Mouse (Mus musculus) left cerebral cortex, postnatal 25 days (tissue): Measurements from ENCODE around the gene Stk19. TPM values are rescaled to one million over a fixed set of nuclear protein-coding genes. Genes with fewer than 3 reads are reported as not detected.
"Not testable (repeated sequence)": the region's sequence is repeated elsewhere in the genome, so short reads cannot be mapped to it uniquely, and the experiment has no call there.

Experiments used
- DNase-seq, 2 experiments: peaks; one replicate each; pipeline ENCODE4 v3.0.0; 2022; ENCODE audit warnings: low spot score in 2 of 2, mixed read lengths in 1 of 2
- intact Hi-C: fragments of 180-260 bp; cut with DNase I; formaldehyde crosslinking; loops from one replicate; pipeline ENCODE4 v1.15.1; 2025
- total RNA-seq, 2 experiments: library from RNA; stranded (reverse); gene quantifications; 2 replicates each; pipeline ENCODE4 v1.2.3; 2021

The Stk19 gene
- total RNA-seq, 2 experiments from 2014 or later = 52.2 to 57.6 TPM

DNA sequence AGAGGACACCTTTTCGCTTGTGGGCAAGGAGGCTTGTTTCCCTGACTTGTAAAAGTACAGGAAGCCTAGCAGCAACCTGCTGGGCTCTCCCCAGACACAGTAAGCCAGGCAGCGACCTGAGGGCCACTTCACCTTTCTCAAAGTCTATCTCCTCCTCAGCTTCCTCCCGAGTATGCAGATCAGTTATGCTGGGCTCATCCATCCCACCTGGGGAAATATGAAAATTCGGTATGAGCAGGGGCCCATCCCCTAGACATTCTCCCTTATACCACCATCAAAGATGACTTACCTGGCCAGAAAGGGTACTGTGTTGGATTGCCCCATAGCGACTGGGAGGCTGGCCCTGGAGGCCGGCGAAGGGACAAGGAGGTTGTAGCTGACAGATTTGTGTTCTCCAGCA lies 10.9 kb upstream of the Stk19 start:
- no peak for DNase-seq
- intact Hi-C loops = no loop called here

DNA sequence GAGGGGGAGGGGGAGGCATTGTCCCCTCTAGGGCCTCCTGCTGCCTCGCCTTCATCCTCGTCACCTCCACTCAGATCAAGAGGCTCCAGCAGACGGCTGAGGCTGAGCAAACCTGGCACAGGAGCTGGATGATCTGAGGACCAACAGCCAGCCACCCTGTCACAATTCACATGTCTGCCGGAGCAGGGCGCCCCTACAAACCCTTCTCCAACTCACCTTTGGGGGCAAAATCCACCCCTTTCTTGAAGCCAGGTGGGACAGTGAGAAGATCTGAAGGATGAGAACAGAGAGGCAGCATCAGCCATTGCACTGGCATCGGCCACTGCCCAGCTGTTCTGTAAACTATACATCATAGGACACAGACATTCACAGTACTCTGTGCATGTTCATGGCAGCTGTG lies 10.4 kb upstream of the Stk19 start:
- intact Hi-C loops = no loop called here
- DNase-seq = no peak

DNA sequence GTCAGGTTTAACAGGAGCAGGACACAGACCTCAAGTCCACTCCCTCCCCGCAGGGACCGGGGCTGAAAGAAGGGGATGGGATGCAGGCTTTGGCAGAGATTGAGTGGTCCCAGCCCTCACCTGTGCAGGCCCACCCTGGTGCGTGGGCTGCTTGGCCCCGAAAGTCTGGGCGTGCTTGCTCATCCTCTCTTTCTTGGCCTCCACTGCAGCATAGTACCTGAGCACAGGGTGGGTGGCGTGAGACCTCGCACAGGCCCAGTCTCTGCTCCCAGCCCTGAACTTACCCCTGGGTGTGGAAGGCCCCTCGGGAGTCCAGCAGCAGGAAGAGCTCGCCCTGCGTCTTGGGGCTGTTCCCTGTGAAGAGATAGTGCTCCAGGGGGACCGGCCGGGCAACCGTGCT lies 8.1 kb upstream of the Stk19 start:
- no peak for DNase-seq
- intact Hi-C loops = no loop called here

DNA sequence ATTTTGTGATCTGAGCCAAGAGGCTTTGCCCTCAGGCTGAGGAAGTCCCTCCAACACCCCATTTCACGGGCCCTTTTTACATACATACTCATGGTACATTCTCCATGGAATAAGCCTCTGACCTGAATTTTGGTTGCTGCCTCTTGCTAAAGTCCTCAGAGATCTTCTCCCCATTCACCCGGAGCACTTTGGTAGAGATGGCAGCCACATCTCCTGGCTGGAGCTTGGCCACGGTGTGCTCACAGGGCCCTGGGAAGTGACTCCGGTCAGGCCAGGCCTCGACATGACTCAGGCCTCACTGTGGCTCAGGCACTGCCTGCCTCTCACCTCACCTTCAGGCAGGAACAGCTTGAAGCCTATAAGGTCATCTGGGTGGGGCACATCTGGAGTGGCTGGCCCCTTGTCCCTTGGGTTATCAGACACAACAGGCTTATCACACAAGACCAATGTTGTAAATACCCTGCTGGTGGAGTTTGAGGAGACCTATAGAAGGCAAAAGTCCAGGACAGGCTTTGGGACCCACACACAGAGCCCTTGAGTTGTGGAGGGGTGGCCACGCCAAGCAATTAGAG lies 4.1 kb upstream of the Stk19 start:
- intact Hi-C loops = no loop called here

DNA sequence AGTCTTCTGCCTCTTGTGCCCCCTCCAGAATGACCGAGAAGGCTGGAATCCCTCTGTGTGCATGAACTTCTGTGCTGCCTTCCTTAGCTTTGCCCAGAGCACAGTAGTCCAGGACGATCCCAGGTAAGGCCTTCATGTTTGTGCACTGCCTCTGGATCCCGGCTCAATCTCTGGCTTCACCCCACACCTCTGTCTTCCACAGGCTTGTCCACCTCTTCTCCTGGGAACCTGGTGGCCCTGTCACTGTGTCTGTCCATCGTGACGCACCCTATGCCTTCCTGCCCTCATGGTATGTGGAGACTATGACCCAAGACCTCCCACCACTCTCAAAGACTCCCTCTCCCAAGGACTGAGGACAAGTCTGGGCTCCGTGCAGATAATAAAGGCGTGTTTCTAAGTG lies 2.0 kb upstream of the Stk19 start:
- no peak for DNase-seq
- intact Hi-C loops = no loop called here

More for the DNA sequence above, 4.1 kb upstream of the Stk19 start:
- no peak for DNase-seq

DNA sequence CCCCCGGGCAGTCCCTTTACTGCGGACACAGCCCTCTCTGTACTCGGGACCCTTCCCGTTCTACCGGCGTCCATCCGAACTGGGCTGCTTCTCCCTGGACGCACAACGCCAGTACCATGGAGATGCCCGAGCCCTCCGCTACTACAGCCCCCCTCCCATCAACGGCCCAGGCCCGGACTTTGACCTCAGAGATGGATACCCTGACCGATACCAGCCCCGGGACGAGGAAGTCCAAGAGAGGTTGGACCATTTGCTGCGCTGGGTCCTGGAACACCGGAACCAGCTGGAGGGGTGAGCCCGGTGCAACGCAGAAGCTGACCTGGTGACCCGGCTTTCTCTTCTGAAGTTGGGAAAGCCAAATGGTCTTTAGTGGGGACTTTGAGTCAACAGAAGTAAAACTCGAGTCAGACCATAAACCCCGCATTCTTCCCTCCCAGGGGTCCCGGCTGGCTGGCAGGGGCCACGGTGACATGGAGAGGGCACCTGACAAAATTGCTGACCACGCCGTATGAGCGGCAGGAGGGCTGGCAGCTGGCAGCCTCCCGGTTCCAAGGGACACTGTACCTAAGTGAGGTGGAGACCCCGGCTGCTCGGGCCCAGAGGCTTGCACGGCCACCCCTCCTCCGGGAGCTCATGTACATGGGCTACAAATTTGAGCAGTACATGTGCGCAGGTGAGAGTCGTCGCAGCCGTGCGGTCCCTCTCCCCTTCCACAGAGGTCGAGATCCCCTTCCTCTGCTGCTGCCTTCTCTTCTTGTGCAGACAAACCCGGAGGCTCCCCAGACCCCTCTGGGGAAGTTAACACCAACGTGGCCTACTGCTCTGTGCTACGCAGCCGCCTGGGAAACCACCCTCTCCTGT lies 949 bp upstream of the Stk19 start:
- DNase-seq = no peak
- intact Hi-C loops = no loop called here

DNA sequence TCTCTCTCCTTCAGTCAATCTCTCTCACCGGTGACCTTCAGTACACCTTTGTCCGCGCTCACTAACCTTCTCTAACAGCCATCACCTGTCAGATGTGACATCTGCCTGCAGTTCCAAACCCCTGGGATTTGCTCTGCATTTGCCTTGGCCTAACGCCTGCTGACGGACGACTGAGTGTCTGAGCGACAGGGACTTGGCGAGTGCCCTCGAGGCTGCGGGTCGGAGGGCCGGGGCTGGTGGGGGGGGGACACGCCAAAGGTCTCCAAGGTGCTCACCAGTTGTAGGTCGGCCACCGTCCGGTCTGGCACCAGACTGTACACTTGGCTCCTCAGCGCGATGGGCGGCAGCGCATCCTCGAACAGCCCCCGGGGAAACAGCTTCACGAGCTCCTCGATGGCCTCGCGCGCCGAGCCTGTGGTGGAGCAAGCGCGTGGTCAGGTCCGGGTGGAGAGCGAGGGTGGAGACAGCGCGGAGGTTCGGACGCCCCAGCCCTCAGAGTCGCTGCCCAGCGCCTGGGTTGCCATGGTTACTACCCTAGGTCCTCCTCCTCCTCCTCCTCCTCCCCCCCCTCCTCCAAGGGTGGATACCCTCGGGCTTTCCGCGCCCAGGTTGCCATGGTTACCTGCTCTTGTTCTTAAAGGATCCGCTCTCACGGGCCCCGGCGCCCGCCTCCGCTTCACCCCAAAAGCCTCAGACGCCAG lies 440 bp downstream of the Stk19 start:
- intact Hi-C loops = loop anchor here (1.0 kb wide), 1 partner anchor 14 kb away; the partner anchor contains the start of genes Nelfe and Skiv2l
- DNase-seq = no peak

DNA sequence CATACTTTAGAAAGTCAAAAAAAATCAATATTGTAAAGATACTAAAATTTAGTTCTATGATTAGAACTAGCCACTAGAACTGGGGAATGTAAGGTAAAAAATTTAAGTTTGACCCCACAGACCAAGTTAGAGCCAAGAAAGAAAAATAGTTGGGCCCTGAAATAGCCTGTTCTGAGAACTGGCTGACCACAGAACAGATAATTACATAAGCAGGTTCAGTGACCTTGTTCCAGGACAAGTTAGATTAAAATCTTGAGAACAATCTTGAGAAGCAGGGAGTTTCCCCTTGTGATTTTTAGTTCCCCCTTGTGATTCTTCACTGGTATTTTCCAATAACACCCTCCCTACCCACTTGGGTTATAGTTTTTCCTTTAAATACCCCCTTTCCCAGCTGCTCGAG lies 6.0 kb downstream of the Stk19 start:
- DNase-seq, intact Hi-C loops: not testable (repeated sequence)

DNA sequence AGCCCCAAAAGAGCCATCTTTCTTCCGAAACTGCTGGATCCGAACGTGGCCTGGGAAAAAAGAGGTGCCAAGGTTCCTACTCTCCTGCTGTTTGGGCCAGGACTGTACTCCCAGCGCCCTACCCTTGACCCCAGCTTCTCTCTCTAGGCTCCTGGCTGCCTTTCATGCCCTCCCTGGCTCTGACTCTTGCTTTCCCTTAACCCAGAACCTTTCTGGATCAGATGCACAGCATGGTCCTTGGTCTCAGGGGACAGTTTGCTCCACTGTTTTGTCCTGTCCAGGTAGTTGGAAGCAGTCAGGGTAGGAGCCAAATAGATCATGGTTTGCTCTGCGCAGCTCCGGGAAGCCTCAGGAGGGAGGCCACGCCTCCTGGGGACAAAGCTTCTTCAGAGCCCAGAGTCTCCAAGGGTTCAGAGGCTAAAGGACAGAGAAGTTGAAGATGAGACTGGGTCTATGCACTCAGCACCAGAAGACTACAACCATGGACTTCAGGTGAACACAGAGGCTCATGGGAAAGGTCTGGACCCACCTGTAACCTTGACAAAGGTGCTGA lies 21.9 kb downstream of the Stk19 start:
- no peak for DNase-seq
- intact Hi-C loops = loop anchor here (5.0 kb wide), 1 partner anchor 163 kb away; no protein-coding TSS in a partner anchor

DNA sequence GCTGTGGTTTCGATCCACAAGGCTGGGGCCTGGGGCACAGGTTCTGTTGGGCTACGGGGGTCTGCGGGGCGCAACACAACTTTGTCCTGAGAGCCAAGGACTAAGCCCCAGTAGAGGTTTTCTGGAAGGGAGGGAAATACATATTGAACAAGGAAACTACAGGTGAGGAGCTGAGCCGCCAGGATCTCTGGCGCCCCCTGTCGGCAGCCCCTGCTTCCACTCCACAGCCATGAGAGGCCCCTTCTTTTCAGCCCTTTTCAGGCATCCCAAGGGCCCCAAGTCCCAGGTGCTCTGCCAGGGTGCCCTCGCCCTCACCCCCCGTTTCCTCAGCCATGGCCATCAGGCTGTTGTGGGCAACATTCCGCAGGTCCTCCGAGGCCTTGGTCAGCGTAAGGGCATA lies 23.0 kb downstream of the Stk19 start:
- peak in 1 of 2 experiments; percentile 22 for DNase-seq
- intact Hi-C loops = loop anchor here (5.0 kb wide), 1 partner anchor 161 kb away; no protein-coding TSS in a partner anchor

DNA sequence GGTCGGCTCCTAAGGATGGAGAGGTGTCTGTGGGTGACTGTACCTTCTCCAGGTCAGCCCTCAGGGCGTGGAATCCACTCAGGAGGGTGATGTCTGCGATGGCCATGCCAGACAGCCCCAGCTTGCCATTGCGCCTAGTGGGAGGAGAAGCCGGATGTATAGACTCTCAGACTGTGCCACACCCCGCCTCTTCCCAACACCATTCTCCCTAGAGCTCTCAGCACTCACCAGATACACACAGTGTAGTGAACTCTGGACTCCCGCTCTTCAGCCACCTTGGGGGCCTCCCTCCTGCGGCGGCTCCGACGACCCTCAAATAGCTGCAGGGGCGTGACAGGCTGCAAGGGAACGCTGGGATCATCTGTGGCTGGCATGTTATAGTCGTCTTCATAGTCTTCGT lies 25.5 kb downstream of the Stk19 start:
- intact Hi-C loops = loop anchor here (5.0 kb wide), 1 partner anchor 159 kb away; no protein-coding TSS in a partner anchor
- DNase-seq = no peak

DNA sequence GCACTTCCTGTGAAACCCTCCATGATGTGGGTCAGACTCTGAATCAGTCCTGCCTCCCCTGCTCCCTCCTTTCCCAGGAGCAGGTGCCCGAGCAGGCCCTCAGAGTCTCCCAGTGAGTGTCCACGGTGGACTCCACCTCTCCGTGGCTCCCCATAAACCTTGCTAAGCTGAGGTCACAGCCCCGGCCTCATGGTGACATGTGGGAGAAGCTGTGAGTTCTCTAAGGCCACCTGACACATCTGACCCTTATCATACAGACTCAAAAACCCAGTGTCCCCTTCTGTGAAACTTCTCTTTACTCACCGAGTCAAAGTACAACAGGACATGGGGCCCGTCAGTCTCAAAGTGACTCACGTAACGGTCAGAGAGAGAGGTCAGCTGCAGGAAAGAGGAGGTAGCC lies 25.9 kb downstream of the Stk19 start:
- intact Hi-C loops = loop anchor here (5.0 kb wide), 1 partner anchor 159 kb away; no protein-coding TSS in a partner anchor
- DNase-seq = not testable (repeated sequence)

DNA sequence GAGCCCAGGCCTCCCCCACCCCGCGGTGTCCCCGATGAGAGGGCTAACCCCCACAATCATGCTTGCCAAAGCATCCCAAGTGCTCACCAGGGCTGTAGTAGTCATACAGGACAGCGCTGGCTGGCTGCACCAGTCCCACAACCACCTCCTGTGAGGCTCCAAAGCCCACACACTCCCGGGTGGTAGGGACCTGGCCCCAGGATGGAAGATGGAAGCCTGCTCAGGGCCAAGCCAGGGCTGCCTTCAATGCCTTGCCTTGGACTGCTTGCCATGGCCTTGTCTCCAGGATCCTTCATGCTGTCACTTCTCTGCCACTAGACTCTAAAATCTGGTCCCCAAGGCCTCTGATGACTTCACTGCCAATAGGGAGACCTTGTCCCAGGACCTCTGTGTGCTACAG lies 26.3 kb downstream of the Stk19 start:
- intact Hi-C loops = loop anchor here (5.0 kb wide), 1 partner anchor 158 kb away; no protein-coding TSS in a partner anchor
- DNase-seq = not testable (repeated sequence)

DNA sequence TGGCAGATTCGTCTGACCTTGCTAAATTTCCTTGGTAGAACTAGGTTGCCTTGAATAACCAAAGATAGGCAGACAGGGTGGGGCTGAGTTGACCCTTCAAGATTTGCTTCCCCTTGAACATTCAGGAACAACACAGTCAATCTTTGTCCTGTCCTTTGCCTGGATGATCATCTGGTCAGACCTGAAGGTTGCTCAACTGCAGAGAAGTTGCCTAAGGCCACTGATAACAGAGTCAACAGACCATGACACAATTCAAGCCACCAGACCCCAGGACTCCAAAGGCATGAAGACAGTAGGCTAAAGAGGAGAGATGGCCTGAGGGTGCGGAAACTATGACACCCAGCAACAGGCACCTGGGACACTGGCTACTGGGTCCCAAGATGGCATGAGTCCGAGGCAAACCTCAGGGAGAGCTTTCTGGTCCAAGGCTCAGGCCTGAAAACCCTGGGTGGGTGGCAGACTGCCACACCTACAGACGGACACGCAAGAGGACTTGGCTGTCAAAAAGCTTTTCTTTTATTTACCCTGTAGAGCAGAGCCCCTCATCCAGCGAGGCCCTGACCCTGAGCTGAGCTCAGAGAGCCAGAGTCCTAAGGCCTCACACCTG lies 28.0 kb downstream of the Stk19 start:
- DNase-seq = no peak
- intact Hi-C loops = no loop called here

DNA sequence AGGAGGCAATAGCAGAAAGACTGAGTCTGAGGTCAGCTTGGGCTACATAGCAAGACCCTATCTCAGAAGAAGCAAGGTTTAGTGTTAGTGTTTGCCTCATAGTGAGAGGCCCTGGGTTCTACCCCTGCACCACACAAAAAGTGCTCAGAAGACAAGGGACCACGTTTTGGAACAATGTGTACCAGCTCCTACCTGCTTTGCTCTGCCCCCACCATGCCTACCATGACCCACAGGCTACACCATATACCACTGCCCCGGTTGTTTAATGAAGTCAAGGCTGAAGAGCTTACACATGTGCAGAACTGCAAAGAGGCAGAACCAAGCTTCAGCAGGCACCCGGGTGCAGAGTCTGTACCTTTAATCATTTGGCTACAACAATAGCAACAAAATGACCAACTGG lies 29.6 kb downstream of the Stk19 start:
- intact Hi-C loops = no loop called here
- no peak for DNase-seq

DNA sequence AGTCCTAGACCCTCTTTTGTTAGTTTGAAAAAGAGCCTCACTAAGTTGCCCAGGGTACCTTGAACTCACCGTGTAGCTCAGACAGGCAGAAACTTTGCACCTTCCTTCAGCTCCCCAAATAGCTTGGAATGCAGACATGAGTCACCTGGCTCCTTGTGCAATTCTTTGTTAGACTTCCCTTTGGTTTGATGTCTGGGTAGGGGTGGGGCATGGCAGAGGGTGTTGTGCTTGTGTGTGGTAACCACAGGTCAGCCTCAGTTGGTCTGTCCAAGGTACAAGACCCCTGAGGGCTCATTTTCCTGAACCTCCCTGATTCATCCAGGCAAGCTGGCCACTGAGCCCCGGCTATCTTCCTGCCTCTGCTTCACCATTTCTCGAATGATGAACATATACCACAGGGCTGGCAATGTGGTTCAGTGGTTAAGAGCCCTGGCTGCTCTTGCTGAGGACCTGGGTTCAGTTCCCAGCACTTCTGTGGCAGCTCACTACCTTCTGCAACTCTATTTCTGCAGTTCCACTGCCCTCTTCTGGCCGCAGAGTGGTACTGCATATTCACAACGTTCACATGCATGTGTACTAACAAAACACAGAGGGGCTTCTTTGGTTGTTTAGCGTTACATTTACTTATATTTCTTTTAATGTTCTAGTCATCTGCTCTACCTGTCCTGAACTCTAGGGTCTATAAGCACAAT lies 31.7 kb downstream of the Stk19 start:
- intact Hi-C loops = no loop called here
- DNase-seq = no peak

DNA sequence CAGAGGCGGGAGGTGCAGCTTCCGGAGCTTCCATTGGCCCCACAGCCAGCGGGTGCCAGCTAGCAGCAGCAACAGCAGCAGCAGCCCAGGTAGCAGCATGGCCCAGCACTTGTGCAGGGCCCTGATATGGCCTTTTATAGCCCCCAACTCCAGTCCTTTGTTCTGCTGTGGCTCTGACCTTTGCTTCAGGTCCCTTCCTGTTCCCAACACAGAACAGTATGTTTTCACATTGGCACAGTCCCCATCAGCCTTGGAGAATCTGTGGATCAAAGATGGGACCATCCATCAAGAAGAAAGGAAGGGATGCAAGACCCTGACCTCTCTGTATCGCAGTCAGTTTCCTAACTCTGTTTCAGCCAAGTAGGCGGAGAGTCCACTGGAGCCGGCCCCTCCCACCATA lies 32.4 kb downstream of the Stk19 start, which contains the start of gene Cyp21a1:
Cyp21a1 (minus strand) TSS at position 261 of the 400 bp plus-strand sequence.
- intact Hi-C loops, DNase-seq: not testable (repeated sequence)

DNA sequence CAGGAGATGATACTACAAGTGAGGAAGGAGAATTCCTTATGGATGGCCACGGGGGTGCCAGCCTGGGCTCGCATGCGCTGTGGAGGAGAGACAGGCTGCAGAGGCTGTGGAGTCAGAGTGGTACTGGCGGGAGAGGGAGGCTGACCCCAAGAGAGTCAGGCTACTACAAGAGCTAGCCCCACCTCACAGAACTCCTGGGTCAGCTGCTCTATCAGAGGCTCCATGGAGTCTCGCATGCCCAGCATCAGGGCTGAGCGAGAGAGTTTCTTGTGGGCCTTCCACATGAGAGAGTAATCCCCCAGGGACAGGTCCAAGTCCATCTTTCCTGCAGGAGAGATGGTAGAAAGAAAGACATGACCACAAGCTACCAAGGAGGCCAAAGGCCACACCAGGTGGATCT lies 33.4 kb downstream of the Stk19 start:
- intact Hi-C loops = loop anchor here (2.0 kb wide), 1 partner anchor 85 kb away; no protein-coding TSS in a partner anchor
- DNase-seq = not testable (repeated sequence)

DNA sequence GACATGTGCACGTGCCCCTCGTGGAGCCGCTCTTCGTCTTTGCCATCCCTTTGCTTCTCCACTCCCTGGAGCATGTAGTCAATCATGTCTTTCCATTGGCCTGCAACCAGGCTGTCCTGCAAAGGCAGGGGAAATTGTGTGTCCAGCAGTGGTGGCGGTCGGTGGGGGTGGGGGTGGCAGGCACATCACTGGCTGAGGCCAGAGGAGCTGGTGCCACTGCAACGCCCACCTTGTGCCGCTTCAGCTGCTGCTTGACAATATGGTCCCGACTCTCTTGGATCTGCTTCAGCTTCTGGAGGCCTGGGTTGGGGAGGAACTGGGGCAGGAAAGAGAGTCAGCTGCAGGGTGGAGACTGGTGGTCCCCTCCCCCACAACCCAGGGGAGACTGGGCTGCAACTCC lies 34.0 kb downstream of the Stk19 start:
- intact Hi-C loops = loop anchor here (2.0 kb wide), 1 partner anchor 84 kb away; no protein-coding TSS in a partner anchor
- DNase-seq = not testable (repeated sequence)
